Mouse (Mus musculus) liver, postnatal 0 days (tissue): ENCODE data around the gene Zbtb8os.

Source experiments
- CTCF ChIP-seq: sonication (generic); IDR thresholded peaks from 2 replicates; pipeline ENCODE4 v1.5.1; 2016; ENCODE audit warnings: antibody characterized with exemption, low read depth
- EP300 ChIP-seq: IDR thresholded peaks from 2 replicates; pipeline ENCODE4 v1.6.1; 2016; ENCODE audit warnings: antibody characterized with exemption, low read depth, mild to moderate bottlenecking

DNA sequence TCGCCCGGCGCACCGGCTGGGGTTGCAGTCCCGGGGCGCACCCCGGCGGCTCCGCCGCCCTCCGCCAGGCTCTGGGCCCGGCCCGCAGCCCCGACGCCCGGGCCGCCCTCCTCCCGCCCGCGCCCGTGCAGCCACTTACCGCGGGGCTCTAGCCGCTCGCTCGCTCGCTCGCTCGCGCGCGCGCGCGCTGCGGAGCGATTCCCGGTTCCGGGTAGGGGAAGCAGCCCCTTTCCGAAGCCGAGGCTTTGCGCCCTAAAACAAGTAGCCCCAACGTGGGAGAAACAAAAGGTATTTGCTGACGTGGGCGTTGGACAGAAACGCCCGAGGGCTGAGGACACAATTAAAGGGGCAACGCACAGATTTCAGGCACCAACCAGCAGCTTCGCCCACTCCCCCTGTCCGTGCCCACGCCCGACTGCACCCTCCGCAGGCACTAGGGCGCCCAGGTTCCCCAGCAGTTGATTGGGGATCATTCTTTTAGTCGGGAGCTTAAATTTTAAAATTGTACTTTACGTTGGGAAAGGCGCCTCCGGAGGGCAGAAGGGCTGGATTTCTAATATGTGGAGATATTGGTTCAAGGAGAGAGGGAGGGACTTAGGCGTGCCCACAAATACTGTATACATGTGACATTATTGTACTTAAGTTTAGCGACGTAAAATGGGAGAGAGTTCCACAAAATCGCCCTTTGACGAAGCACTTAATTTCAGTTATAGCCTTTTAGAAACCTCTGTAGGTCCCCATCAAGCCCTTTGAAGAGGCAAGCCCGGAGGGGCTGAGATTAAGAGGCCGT, 42.3 kb downstream of the Zbtb8os start, which contains the start of gene Zbtb8a:
- TF ChIP-seq CTCF (no peak), EP300 (no peak)
